Mouse (Mus musculus): ENCODE measurements around the gene Mosmo.

DNA sequence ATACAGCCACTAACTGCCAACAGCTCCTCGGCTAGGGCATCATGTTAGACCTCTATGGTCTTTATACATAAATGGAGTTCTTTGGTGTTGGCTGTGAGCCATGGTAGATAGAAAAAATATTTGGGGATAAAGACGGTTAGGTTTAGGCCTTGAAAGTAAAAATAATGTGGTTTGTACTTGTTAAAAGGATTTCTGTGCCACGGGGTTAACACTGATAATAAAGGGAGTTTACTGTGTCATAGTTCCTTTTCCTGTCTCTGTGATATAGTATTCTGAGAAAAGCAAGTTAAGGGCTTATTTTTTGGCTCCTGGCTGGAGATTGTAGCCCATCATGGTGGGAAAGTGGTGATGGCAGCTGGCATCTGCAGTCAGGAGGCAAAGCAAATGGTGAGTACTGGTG is 26.5 kb downstream of the Mosmo start:
- TF ChIP-seq CTCF (IDR thresholded peaks at IDR 0.05; ENCODE audit: low read depth, low read length) (no peak), GATA1 (IDR thresholded peaks at IDR 0.05; ENCODE audit: borderline replicate concordance, low read length) (no peak), TAL1 (conservative IDR thresholded peaks at IDR 0.05; ENCODE audit: low read depth, low read length) (no peak), POLR2AphosphoS5 (IDR thresholded peaks at IDR 0.05; ENCODE audit: insufficient replicate concordance, low read depth, low read length) (no peak), GATA2 (IDR thresholded peaks at IDR 0.05; ENCODE audit: borderline replicate concordance, low read depth, low read length) (no peak)

Measured in G1E (cell line).